Mouse (Mus musculus): Measurements from ENCODE around the gene Tcn2. TPM values are rescaled to one million over a fixed set of nuclear protein-coding genes. Genes with fewer than 3 reads are reported as not detected.

Gene Tcn2
- polyA plus RNA-seq, 1 experiment from 2014 or later, result 19.7 TPM

DNA sequence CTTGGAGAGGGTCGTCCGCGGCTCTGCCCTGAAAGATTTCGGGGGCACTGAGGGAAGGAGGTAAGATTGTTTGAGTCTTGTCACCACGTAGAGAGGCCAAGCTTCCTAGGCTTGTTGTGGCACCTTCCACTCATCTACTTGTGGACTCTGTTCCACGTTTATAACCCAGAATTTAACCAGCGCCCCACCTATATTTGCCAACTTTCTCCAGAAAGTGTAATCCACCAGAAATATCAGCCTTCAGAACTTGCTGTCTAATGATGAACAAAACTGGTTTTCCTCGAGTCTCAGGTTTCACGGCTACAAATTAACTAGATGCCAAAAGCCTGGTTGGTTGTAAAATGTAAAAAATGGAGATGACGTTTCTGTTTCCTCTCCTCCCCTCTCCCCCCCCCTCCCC, 36.5 kb downstream of the Tcn2 start:
- Histone ChIP-seq H3K9ac (ENCODE audit: low read length) (peak overlapping the region; percentile 62), H3K4me3 (ENCODE audit: low read depth, low read length) (peak overlapping the region; percentile 39), H3K27ac (ENCODE audit: low read depth, low read length) (peak overlapping the region; percentile 79), H3K27me3 (replicated peaks; ENCODE audit: control insufficient read depth, insufficient read depth, low read length) (no peaks in the 10 kb centered on the region), H3K36me3 (ENCODE audit: control insufficient read depth, insufficient read depth, low read length) (peaks cover 21% of the 10 kb centered on the region), H3K4me2 (ENCODE audit: low read length) (peak overlapping the region; percentile 63), H3K4me1 (ENCODE audit: control insufficient read depth, insufficient read depth, low read length) (peaks cover 3% of the 10 kb centered on the region; the same call in 1 of the 2 replicates), H3K9me3 (replicated peaks; ENCODE audit: control insufficient read depth, low read length) (no peaks in the 10 kb centered on the region)
- DNase-seq (ENCODE audit: low spot score) (peak; percentile 36), ATAC-seq (no peak)
- 3% methylated on average over 10 of the region's 10 CpGs for WGBS

DNA sequence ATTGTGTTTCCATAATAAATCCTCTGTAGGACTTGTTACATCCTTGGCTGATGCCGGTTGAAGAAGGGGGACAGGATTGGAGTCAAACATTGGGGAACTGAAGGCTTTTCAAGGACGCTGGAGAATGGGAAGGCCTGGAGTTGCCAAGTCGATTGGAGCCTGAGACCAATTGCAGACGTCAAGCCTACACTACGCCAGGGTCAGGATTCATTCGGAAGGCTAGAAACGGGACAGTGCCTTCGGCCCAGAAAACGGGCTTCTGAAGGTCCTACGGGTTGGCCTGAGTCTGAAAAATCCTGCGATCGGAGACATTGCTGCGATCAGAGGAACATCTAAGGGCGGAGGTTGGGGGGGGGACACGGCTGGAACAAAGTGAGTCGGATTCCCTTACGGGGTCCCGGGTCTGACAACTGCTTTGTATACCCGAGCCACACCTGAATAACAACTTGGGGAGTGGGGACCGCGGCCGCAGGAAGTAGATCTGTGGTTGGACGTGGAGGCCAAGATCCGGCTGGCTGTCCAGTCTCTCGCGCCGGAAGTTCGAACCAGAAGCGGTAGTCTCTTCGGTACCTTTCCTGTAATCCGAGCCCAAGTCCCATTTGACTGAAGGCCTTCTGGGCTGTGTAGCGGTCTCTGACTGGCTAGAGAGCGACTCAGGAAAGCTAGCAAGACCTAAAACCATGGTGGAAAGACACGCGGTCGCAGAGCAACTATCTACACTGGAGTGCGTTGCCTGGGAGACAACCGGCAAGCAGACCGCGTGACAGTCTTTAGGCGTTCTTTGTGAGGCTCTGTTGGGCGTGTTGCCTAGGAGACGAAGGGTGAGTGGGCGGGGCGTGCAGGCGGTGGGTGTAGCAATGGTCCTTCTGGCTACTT, 37.3 kb downstream of the Tcn2 start, which contains the start of the genes 4921536K21Rik and Dusp18:
Gene 4921536K21Rik, minus strand, starts transcription at position 693 of the 876 bp plus-strand sequence.
Gene Dusp18, plus strand, starts transcription at position 835 of the 876 bp plus-strand sequence.
- no peaks in the 10 kb centered on the region for H3K27me3 ChIP-seq (replicated peaks; ENCODE audit: control insufficient read depth, insufficient read depth, low read length)
- H3K4me2 ChIP-seq (ENCODE audit: low read length), result peak within 1 kb of the TSS; percentile 63
- peak within 1 kb of the TSS; percentile 39 for H3K4me3 ChIP-seq (ENCODE audit: low read depth, low read length)
- peaks cover 21% of the 10 kb centered on the region for H3K36me3 ChIP-seq (ENCODE audit: control insufficient read depth, insufficient read depth, low read length)
- peak within 1 kb of the TSS; percentile 62 for H3K9ac ChIP-seq (ENCODE audit: low read length)
- DNase-seq (ENCODE audit: low spot score) (peak; percentile 98), ATAC-seq (peak; percentile 100)
- WGBS, result 2% methylated on average over 46 of the region's 46 CpGs
- no peaks in the 10 kb centered on the region for H3K9me3 ChIP-seq (replicated peaks; ENCODE audit: control insufficient read depth, low read length)
- H3K4me1 ChIP-seq (ENCODE audit: control insufficient read depth, insufficient read depth, low read length), result peaks cover 3% of the 10 kb centered on the region; the same call in 1 of the 2 replicates
- H3K27ac ChIP-seq (ENCODE audit: low read depth, low read length), result peak within 1 kb of the TSS; percentile 79

DNA sequence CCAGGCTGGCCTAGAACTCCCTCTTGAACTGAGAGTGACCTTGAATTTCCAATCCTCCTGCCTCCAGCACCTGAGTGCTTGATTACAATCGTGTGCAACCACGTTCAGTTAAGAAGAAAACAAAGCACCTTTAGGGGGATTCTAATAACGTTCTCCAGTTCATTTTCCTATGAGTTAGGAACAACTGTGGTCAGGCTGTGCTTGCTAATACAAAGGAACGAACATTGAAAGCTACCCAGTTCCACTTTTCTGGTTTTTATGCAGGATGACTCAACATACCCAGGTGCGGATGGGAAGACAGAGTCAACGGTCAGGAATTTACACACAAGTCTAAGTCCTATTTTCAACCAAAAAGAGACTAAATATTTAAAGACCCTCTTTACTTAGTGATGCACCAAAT, 38.0 kb downstream of the Tcn2 start:
- H3K27me3 ChIP-seq (replicated peaks; ENCODE audit: control insufficient read depth, insufficient read depth, low read length), result no peaks in the 10 kb centered on the region
- 80% methylated on average over 6 of the region's 6 CpGs for WGBS

DNA sequence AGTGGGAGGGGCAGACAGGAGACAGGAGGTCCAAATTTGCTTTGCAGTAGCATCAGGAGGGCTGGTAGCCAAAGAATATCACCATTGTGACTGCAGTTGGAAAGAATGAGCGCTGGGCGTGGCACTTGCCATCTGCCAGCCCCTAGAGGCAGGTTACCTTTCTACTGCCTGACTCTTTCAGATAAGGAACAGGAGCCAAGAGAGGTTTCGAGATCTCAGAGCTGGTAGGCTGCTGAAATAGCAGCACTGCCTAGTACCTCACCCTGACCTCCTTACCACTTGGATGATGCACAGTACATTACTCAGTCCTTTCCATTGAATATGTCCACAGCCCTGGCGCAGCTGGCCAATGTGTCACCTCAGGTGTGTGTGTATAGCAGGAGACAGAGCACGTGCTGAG, 44.6 kb downstream of the Tcn2 start:
- no peak for ATAC-seq
- Histone ChIP-seq H3K27ac (ENCODE audit: low read depth, low read length) (no peak overlapping the region), H3K4me2 (ENCODE audit: low read length) (no peak overlapping the region), H3K4me1 (ENCODE audit: control insufficient read depth, insufficient read depth, low read length) (no peaks in the 10 kb centered on the region), H3K4me3 (ENCODE audit: low read depth, low read length) (no peak overlapping the region), H3K9ac (ENCODE audit: low read length) (no peak overlapping the region), H3K36me3 (ENCODE audit: control insufficient read depth, insufficient read depth, low read length) (no peaks in the 10 kb centered on the region), H3K27me3 (replicated peaks; ENCODE audit: control insufficient read depth, insufficient read depth, low read length) (no peaks in the 10 kb centered on the region), H3K9me3 (replicated peaks; ENCODE audit: control insufficient read depth, low read length) (no peaks in the 10 kb centered on the region)
- no peak for DNase-seq (ENCODE audit: low spot score)
- WGBS, result 76% methylated on average over 5 of the region's 5 CpGs

More for the DNA sequence above, 38.0 kb downstream of the Tcn2 start:
- Histone ChIP-seq H3K4me3 (ENCODE audit: low read depth, low read length) (no peak overlapping the region; the same call in 1 of the 2 replicates), H3K9ac (ENCODE audit: low read length) (no peak overlapping the region; the same call in 1 of the 2 replicates), H3K27ac (ENCODE audit: low read depth, low read length) (no peak overlapping the region), H3K36me3 (ENCODE audit: control insufficient read depth, insufficient read depth, low read length) (peaks cover 21% of the 10 kb centered on the region), H3K9me3 (replicated peaks; ENCODE audit: control insufficient read depth, low read length) (no peaks in the 10 kb centered on the region), H3K4me1 (ENCODE audit: control insufficient read depth, insufficient read depth, low read length) (peaks cover 3% of the 10 kb centered on the region; the same call in 1 of the 2 replicates), H3K4me2 (ENCODE audit: low read length) (peak overlapping the region; percentile 63)
- DNase-seq (ENCODE audit: low spot score), result no peak
- ATAC-seq, result no peak

DNA sequence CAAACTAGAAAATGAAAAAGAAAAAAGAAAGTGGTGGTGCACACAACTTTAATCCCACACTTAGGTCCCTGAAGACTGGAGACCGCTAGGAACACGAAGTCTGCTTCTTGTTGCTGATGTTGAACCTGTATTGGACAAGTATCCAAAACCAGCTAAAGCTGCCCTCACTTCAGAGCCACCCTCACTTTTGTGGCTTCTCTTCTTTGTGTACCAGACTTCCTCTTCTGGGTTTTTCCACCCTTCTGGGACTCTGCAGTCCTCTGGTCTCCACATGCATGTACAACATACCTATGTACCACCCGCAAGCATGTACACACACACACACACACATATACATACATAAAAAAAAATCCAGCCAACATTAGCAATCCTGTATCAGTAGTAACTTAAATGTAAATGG, 48.2 kb downstream of the Tcn2 start:
- no peak for DNase-seq (ENCODE audit: low spot score)

DNA sequence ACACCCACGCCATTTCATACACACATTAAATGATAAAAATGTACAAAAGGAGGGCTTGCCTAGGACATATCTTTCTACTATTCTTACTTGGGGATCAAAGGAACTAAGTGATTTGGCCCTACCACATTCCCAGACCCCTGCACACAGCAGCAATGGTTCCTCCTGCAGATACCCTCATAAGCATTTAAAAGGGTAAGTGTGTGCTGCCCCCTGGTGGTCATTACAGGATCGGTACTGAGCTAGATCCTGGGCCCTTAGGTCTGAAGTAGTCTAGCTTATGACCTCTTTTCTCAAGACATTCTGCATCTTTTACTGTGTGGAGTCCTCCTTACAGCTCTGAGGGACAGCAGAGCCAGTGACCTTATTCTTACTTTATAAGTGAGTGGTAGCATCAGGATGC, 52.1 kb downstream of the Tcn2 start:
- no peaks in the 10 kb centered on the region for H3K36me3 ChIP-seq (ENCODE audit: control insufficient read depth, insufficient read depth, low read length)
- H3K27me3 ChIP-seq (replicated peaks; ENCODE audit: control insufficient read depth, insufficient read depth, low read length), result no peaks in the 10 kb centered on the region
- 32% methylated on average over 2 of the region's 2 CpGs for WGBS
- 0 out of 2 replicates have a peak, but pooled peaks have one; percentile 63 for ATAC-seq
- no peaks in the 10 kb centered on the region for H3K9me3 ChIP-seq (replicated peaks; ENCODE audit: control insufficient read depth, low read length)
- no peak overlapping the region for H3K4me2 ChIP-seq (ENCODE audit: low read length)
- no peaks in the 10 kb centered on the region for H3K4me1 ChIP-seq (ENCODE audit: control insufficient read depth, insufficient read depth, low read length)
- DNase-seq (ENCODE audit: low spot score), result peak; percentile 82
- no peak overlapping the region for H3K4me3 ChIP-seq (ENCODE audit: low read depth, low read length)
- no peak overlapping the region for H3K27ac ChIP-seq (ENCODE audit: low read depth, low read length)
- H3K9ac ChIP-seq (ENCODE audit: low read length), result no peak overlapping the region

More for the DNA sequence above, 48.2 kb downstream of the Tcn2 start:
- no peak for ATAC-seq
- WGBS, result 83% methylated on average over 3 of the region's 3 CpGs
- H3K27me3 ChIP-seq (replicated peaks; ENCODE audit: control insufficient read depth, insufficient read depth, low read length), result no peaks in the 10 kb centered on the region
- H3K27ac ChIP-seq (ENCODE audit: low read depth, low read length), result no peak overlapping the region
- H3K9ac ChIP-seq (ENCODE audit: low read length), result no peak overlapping the region
- no peaks in the 10 kb centered on the region for H3K9me3 ChIP-seq (replicated peaks; ENCODE audit: control insufficient read depth, low read length)
- no peaks in the 10 kb centered on the region for H3K4me1 ChIP-seq (ENCODE audit: control insufficient read depth, insufficient read depth, low read length)
- H3K4me2 ChIP-seq (ENCODE audit: low read length), result no peak overlapping the region
- H3K4me3 ChIP-seq (ENCODE audit: low read depth, low read length), result no peak overlapping the region
- H3K36me3 ChIP-seq (ENCODE audit: control insufficient read depth, insufficient read depth, low read length), result no peaks in the 10 kb centered on the region

DNA sequence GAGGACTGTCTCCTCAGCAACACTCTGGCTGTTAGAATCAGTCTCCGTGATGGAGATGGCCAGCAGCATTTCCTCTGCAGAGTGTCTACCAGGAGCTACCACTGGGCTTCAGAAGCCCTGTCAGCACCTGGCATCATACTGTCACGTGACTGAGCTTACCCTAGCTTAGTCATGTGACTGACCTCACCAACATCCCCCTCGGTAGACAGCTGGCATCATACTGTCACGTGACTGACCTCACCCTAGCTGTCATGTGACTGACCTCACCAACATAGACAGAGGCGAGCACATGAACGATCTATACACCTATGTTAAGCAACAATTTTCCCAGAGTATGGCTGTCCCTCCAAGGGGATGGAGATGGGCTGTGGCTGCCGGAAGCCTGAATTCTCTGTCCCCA, 53.3 kb downstream of the Tcn2 start:
- H3K27ac ChIP-seq (ENCODE audit: low read depth, low read length), result no peak overlapping the region
- no peak for DNase-seq (ENCODE audit: low spot score)
- H3K4me3 ChIP-seq (ENCODE audit: low read depth, low read length), result no peak overlapping the region
- H3K27me3 ChIP-seq (replicated peaks; ENCODE audit: control insufficient read depth, insufficient read depth, low read length), result no peaks in the 10 kb centered on the region
- ATAC-seq, result no peak
- WGBS, result 76% methylated on average over 7 of the region's 7 CpGs
- no peak overlapping the region for H3K9ac ChIP-seq (ENCODE audit: low read length)
- no peaks in the 10 kb centered on the region for H3K36me3 ChIP-seq (ENCODE audit: control insufficient read depth, insufficient read depth, low read length)
- H3K9me3 ChIP-seq (replicated peaks; ENCODE audit: control insufficient read depth, low read length), result no peaks in the 10 kb centered on the region
- no peaks in the 10 kb centered on the region for H3K4me1 ChIP-seq (ENCODE audit: control insufficient read depth, insufficient read depth, low read length)
- H3K4me2 ChIP-seq (ENCODE audit: low read length), result no peak overlapping the region

DNA sequence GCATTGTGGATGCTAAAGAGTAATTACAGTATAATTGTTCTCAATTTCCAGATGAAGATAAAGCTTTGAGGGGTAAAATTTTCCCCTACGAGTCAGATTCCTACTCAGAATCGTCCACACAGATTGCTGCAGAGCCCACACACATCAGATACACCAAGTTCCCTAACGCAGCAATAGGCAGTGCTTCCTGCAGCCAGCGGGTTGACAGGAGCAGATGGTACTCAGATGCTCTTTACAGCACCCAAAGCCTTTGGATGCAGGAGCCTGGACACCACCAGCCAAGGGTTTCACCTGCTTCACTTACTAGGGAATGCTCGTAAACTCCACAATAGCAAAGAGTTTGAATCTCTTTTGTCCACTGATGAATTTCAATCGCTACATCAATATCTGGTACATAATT, 55.5 kb downstream of the Tcn2 start:
- H3K9me3 ChIP-seq (replicated peaks; ENCODE audit: control insufficient read depth, low read length), result no peaks in the 10 kb centered on the region
- H3K9ac ChIP-seq (ENCODE audit: low read length), result no peak overlapping the region
- H3K4me2 ChIP-seq (ENCODE audit: low read length), result no peak overlapping the region
- 80% methylated on average over 6 of the region's 6 CpGs for WGBS
- DNase-seq (ENCODE audit: low spot score), result no peak
- ATAC-seq, result no peak
- H3K27ac ChIP-seq (ENCODE audit: low read depth, low read length), result no peak overlapping the region
- H3K27me3 ChIP-seq (replicated peaks; ENCODE audit: control insufficient read depth, insufficient read depth, low read length), result no peaks in the 10 kb centered on the region
- no peaks in the 10 kb centered on the region for H3K36me3 ChIP-seq (ENCODE audit: control insufficient read depth, insufficient read depth, low read length)
- no peaks in the 10 kb centered on the region for H3K4me1 ChIP-seq (ENCODE audit: control insufficient read depth, insufficient read depth, low read length)
- H3K4me3 ChIP-seq (ENCODE audit: low read depth, low read length), result no peak overlapping the region
